Mouse (Mus musculus) brain, embryonic 18.5 days (tissue): ENCODE measurements around the gene Hepacam2.
"Not testable (repeated sequence)": the region's sequence is repeated elsewhere in the genome, so short reads cannot be mapped to it uniquely, and the experiment has no call there.

Experiments used
- DNase-seq: peaks from one replicate; pipeline ENCODE4 v3.0.0-alpha.2; 2012; ENCODE audit warnings: low read depth, low spot score

The Hepacam2 gene

GRCm38 (mm10) chr6:3463594-3463993 is 34.5 kb downstream of the Hepacam2 start:
- no peak for DNase-seq

GRCm38 (mm10) chr6:3463026-3463425 is 35.1 kb downstream of the Hepacam2 start:
- no peak for DNase-seq

DNA sequence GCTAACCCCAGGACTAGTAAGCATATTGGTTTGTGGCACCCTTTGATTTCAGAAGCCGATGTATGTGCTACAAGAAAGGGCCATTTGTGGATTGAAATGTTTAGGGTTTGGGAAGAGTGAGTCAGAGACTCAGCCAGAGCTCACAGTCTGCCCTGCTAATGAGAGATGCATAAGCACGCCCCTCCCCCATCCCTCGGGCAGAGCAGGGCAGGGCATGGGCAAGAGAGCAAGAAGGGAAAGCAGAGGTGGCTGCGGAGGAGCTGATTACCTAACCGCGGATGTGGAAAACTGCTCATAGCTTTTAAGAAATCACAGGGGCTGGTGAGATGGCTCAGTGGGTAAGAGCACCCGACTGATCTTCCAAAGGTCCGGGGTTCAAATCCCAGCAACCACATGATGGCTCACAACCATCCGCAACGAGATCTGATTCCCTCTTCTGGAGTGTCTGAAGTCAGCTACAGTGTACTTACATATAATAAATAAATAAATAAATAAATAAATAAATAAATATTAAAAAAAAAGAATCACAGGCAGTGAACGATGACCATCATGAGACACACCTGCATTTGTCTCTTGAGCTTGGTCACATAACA is 42.1 kb downstream of the Hepacam2 start:
- no peak for DNase-seq

DNA sequence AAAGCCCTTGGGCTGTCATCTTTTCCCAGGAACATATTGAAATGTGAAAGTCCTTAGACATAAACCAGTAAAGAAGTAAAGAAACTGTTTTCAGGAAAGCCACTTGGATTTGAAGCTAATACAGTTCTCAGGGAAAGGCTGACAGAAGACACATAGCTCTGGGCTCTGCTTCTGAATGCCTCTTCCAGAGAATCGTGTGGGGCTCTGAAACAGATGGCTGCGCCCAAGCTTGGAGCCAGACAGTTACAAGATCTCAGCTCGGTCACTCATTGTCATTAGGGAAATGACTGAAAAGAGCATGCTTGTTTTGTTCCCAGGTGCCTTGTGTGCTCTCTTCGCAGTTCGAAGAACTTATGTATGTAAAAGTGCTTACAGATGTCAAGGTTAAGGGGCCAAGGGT is 43.7 kb downstream of the Hepacam2 start:
- no peak for DNase-seq

GRCm38 (mm10) chr6:3447404-3447803 is 50.7 kb downstream of the Hepacam2 start:
- no peak for DNase-seq

DNA sequence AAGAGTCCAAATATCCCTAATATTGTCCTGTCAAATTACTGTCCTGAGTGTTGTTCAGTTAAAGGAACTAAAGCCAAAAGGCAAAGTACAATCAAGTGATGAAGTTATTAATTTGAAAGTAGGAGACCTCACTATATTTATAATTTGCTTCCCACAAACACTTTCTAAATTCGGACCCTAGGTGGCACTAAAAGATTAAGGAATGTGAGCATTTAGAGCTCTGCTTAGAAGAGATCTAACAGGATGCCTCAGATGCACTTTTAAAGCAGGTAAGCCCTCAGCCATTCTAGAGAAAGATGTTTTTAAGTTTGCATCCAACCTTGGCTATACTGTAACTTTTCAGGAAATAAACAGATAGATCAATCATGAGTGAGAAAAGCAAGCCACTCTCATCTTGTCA is 54.2 kb downstream of the Hepacam2 start:
- DNase-seq, result no peak

DNA sequence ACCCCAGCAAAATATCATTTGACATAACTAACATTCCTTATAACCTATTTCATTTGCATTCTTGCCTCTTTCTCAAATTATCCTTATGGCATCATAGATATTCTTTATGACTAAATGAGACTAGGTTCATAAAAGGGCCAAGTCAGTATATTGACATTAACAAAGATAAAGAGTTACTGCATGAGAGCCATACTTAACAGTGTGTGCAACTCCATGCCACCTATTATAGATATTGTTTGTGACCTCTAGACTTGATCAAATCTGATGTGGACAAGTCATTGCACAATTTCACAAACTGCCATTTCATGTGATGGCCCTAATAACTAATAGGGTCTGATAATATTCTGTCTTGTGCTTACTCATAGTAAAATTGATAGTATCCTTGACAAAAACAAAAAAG is 62.0 kb downstream of the Hepacam2 start:
- DNase-seq, result no peak

- DNase-seq, result not testable (repeated sequence)
Measured at GRCm38 (mm10) chr6:3430976-3431375, 67.1 kb downstream of the Hepacam2 start.

- DNase-seq, result no peak
Measured at GRCm38 (mm10) chr6:3427047-3427446, 71.1 kb downstream of the Hepacam2 start.

- not testable (repeated sequence) for DNase-seq
Measured at GRCm38 (mm10) chr6:3425333-3425732, 72.8 kb downstream of the Hepacam2 start.

- not testable (repeated sequence) for DNase-seq
Measured at GRCm38 (mm10) chr6:3424613-3425277, 73.4 kb downstream of the Hepacam2 start.
